Mouse (Mus musculus) hindbrain, embryonic 15.5 days (tissue): Measurements from ENCODE around the gene S100a14. TPM values are rescaled to one million over a fixed set of nuclear protein-coding genes. Genes with fewer than 3 reads are reported as not detected.

Experiments
- ATAC-seq: fragments of 200-750 bp; cut with Nextera tagmentation; 2 replicates; pipeline ENCODE4 v1.8.0; 2017; ENCODE audit warnings: low read depth, moderate number of reproducible peaks, moderate TSS enrichment; ENCODE audit not compliant: low FRiP score
- H3K27ac ChIP-seq: fragments of 300-500 bp; sonication (generic); replicated peaks from 2 replicates; pipeline ENCODE4 v1.5.1; 2015; ENCODE audit warnings: mild to moderate bottlenecking, inconsistent platforms
- H3K27me3 ChIP-seq: fragments of 300-500 bp; sonication (generic); 2 replicates; pipeline ENCODE4 v1.6.1; 2015; ENCODE audit warnings: control low read depth, inconsistent platforms
- H3K36me3 ChIP-seq: fragments of 300-500 bp; sonication (generic); 2 replicates; pipeline ENCODE4 v1.6.1; 2015; ENCODE audit warnings: control low read depth, inconsistent platforms
- H3K4me1 ChIP-seq: fragments of 300-500 bp; sonication (generic); replicated peaks from 2 replicates; pipeline ENCODE4 v1.6.1; 2015; ENCODE audit warnings: control low read depth, inconsistent platforms
- H3K4me2 ChIP-seq: fragments of 300-500 bp; sonication (generic); 2 replicates; pipeline ENCODE4 v1.6.1; 2015; ENCODE audit warnings: moderate library complexity, mild to moderate bottlenecking, inconsistent platforms
- H3K4me3 ChIP-seq: fragments of 300-500 bp; sonication (generic); 2 replicates; pipeline ENCODE4 v1.5.1; 2015; ENCODE audit warnings: mild to moderate bottlenecking, inconsistent platforms
- H3K9ac ChIP-seq: fragments of 300-500 bp; sonication (generic); 2 replicates; pipeline ENCODE4 v1.6.1; 2015; ENCODE audit warnings: inconsistent platforms
- H3K9me3 ChIP-seq: fragments of 300-500 bp; sonication (generic); 2 replicates; pipeline ENCODE4 v1.6.1; 2016; ENCODE audit warnings: control low read depth, inconsistent platforms
- WGBS: fragments of 180-500 bp; shearing (Covaris S2); methylation state at CpG from one replicate; pipeline ENCODE4 v1.1.7; 2015; 5-methylcytosine and 5-hydroxymethylcytosine counted together
- polyA plus RNA-seq: library from polyadenylated mRNA; unstranded; fragments of >200 nt; fragmentation: Nextera tagmentation; extraction: Ambion mirVana; gene quantifications from 2 replicates; pipeline ENCODE4 v1.2.1, GENCODE M21; 2015

The S100a14 gene
- polyA plus RNA-seq, 1 experiment from 2014 or later, result 0.29 TPM

DNA sequence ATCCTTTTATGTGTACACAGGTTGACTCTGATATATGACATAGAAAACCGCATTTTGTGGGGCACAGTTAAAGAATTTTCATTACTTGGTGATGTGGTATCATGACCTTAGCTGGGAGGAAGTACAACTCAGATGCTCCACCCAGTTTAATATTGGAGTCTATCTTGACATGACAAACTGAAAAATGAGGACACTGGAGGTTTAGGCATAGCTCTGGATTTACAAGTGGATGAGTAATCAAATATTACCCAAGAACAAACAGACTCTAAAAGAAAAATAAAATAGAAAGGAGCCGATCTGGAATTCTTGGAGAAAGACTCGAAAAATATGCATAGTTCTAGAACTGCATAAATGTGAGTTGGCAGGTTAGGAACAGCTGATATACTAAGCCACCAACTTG lies 48.7 kb downstream of the S100a14 start:
- Histone ChIP-seq H3K4me2 (no peak overlapping the region), H3K4me3 (no peak overlapping the region), H3K9me3 (no peaks in the 10 kb centered on the region), H3K36me3 (no peaks in the 10 kb centered on the region), H3K27ac (no peak overlapping the region), H3K27me3 (no peaks in the 10 kb centered on the region), H3K4me1 (no peaks in the 10 kb centered on the region), H3K9ac (no peak overlapping the region)
- no peak for ATAC-seq
- 90% methylated on average over 3 of the region's 3 CpGs for WGBS

GRCm38 (mm10) chr3:90576351-90577001 lies 49.8 kb downstream of the S100a14 start:
- Histone ChIP-seq H3K4me1 (no peaks in the 10 kb centered on the region), H3K4me3 (no peak overlapping the region), H3K9me3 (no peaks in the 10 kb centered on the region), H3K36me3 (no peaks in the 10 kb centered on the region), H3K9ac (no peak overlapping the region), H3K4me2 (no peak overlapping the region), H3K27me3 (no peaks in the 10 kb centered on the region), H3K27ac (no peak overlapping the region)
- 69% methylated on average over 10 of the region's 10 CpGs for WGBS
- ATAC-seq, result no peak

Other genes starting within 250 kb of the S100a14 start
- gene Gatad2b, start 233.7 kb upstream of the S100a14 start, polyA plus RNA-seq, result 11.1 and 13.1 TPM in 2 replicates
- gene Slc27a3, start 136.9 kb upstream of the S100a14 start, polyA plus RNA-seq, result 31.4 and 34.1 TPM in 2 replicates
- gene Ints3, start 93.2 kb upstream of the S100a14 start, polyA plus RNA-seq, result 34.3 and 35.0 TPM in 2 replicates
- 2.4 and 2.8 TPM in 2 replicates for gene Npr1, start 61.0 kb upstream of the S100a14 start, polyA plus RNA-seq
- gene Ilf2, start 50.7 kb upstream of the S100a14 start, polyA plus RNA-seq, result 231 and 240 TPM in 2 replicates
- 90.1 and 93.1 TPM in 2 replicates for gene Snapin, start 35.8 kb upstream of the S100a14 start, polyA plus RNA-seq
- 173 and 176 TPM in 2 replicates for gene Chtop, start 17.4 kb upstream of the S100a14 start, polyA plus RNA-seq
- 19.9 and 23.6 TPM in 2 replicates for gene S100a1, start 12.5 kb upstream of the S100a14 start, polyA plus RNA-seq
- 11.8 and 13.9 TPM in 2 replicates for gene S100a13, start 12.4 kb upstream of the S100a14 start, polyA plus RNA-seq
- gene S100a16, start 10.4 kb downstream of the S100a14 start, polyA plus RNA-seq, result 41.8 and 44.3 TPM in 2 replicates
- gene S100a3, start 33.7 kb downstream of the S100a14 start, polyA plus RNA-seq, result 1.4 and 2.7 TPM in 2 replicates
- gene S100a2, start 63.4 kb downstream of the S100a14 start, polyA plus RNA-seq, result not detected in 2 replicates
- not detected in 2 replicates for gene Gm42674, start 75.0 kb downstream of the S100a14 start, polyA plus RNA-seq
- 1.0 and 1.2 TPM in 2 replicates for gene S100a4, start 76.9 kb downstream of the S100a14 start, polyA plus RNA-seq
- gene S100a5, start 81.7 kb downstream of the S100a14 start, polyA plus RNA-seq, result not detected in 2 replicates
- 24.1 and 33.1 TPM in 2 replicates for gene S100a6, start 86.0 kb downstream of the S100a14 start, polyA plus RNA-seq
- not detected in 2 replicates for gene S100a7a, start 127.2 kb downstream of the S100a14 start, polyA plus RNA-seq
- gene S100a8, start 142.1 kb downstream of the S100a14 start, polyA plus RNA-seq, result 7.4 and 7.5 TPM in 2 replicates
- 3.6 and 4.7 TPM in 2 replicates for gene S100a9, start 168.9 kb downstream of the S100a14 start, polyA plus RNA-seq
- gene Pglyrp4, start 200.1 kb downstream of the S100a14 start, polyA plus RNA-seq, result not detected in 2 replicates